Mouse (Mus musculus) G1E (cell line): ENCODE results near the gene Hmgcs2.

ENCODE experiments used
- CTCF ChIP-seq: IDR thresholded peaks from 2 replicates; pipeline ENCODE4 v1.5.1; 2012; ENCODE audit warnings: low read depth, low read length, inconsistent platforms, mixed read lengths
- GATA1 ChIP-seq: IDR thresholded peaks from 2 replicates; pipeline ENCODE4 v1.6.1; 2012; ENCODE audit warnings: borderline replicate concordance, low read length, inconsistent platforms, mixed read lengths
- GATA2 ChIP-seq: IDR thresholded peaks from 2 replicates; pipeline ENCODE4 v1.6.1; 2012; ENCODE audit warnings: low read depth, low read length, inconsistent platforms, borderline replicate concordance
- POLR2AphosphoS5 ChIP-seq: IDR thresholded peaks from 2 replicates; pipeline ENCODE4 v1.6.1; 2012; ENCODE audit warnings: low read depth, low read length, inconsistent platforms; ENCODE audit not compliant: insufficient replicate concordance
- TAL1 ChIP-seq: conservative IDR thresholded peaks from 2 replicates; pipeline ENCODE4 v1.6.1; 2012; ENCODE audit warnings: low read depth, low read length, inconsistent platforms, mixed read lengths

- no peak for TF ChIP-seq TAL1
- no peak for TF ChIP-seq CTCF
- TF ChIP-seq GATA1, result no peak
- TF ChIP-seq POLR2AphosphoS5, result no peak
- TF ChIP-seq GATA2, result no peak
Measured at GRCm38 (mm10) chr3:98355344-98356025, 75.2 kb downstream of the Hmgcs2 start.
